Mouse (Mus musculus): Measurements from ENCODE around the gene H2al1b.

Gene H2al1b

DNA sequence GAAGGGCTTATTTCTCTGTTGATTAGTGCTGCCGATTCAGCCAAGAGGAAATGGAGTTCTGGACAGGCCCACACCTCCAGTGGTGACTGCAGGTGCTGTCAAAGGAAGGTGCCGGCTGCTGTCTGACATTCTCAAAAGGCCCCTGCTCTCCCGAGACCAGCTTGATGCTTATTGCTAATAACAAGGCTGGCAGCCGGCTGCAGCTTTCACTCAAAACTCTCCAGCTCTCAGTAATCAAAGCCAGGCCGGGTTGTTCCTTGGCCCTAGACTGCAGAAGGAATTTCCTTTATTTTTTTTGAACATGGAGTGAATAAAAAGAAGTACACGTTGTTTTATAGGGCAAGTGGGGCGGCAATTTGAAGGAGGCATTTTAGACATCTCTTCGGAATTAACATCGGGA is 43.5 kb downstream of the H2al1b start:
- DNase-seq (ENCODE audit: extremely low read depth, low read depth, low spot score) = no peak

- DNase-seq (ENCODE audit: extremely low read depth, low read depth, low spot score) = no peak
Measured at GRCm38 (mm10) chrX:11346756-11347155, 44.5 kb downstream of the H2al1b start.

All from fat pad, adult 2 months (tissue).